Mouse (Mus musculus) ovary, postnatal 36 days (tissue): ENCODE data around the gene Prss37.

Experiments used
- DNase-seq: peaks from one replicate; pipeline ENCODE4 v3.0.0; 2022; ENCODE audit warnings: low spot score, mixed read lengths

Prss37 gene

GRCm38 (mm10) chr6:40519408-40519807 lies at the start of gene Prss37:
Gene Prss37 (minus strand): TSS chr6:40519508.
- no peak for DNase-seq

- DNase-seq = no peak
Measured at GRCm38 (mm10) chr6:40554950-40555349, 35.6 kb upstream of the Prss37 start, which contains the start of gene Olfr461. Gene Olfr461 (minus strand): TSS chr6:40555050.

GRCm38 (mm10) chr6:40544690-40545089 lies 25.4 kb upstream of the Prss37 start:
- DNase-seq = no peak

GRCm38 (mm10) chr6:40493229-40493628 lies 26.1 kb downstream of the Prss37 start, which contains the start of gene Tas2r108:
Gene Tas2r108 (plus strand): TSS chr6:40493529.
- DNase-seq = no peak

GRCm38 (mm10) chr6:40490933-40491332 lies 28.4 kb downstream of the Prss37 start, which contains the start of gene Tas2r137:
Gene Tas2r137 (plus strand): TSS chr6:40491233.
- DNase-seq = no peak

- DNase-seq = no peak
Measured at GRCm38 (mm10) chr6:40482318-40482717, 37.0 kb downstream of the Prss37 start.

- DNase-seq = no peak
Measured at GRCm38 (mm10) chr6:40479705-40480104, 39.6 kb downstream of the Prss37 start.

GRCm38 (mm10) chr6:40476132-40476531 lies 43.2 kb downstream of the Prss37 start:
- no peak for DNase-seq

- no peak for DNase-seq
Measured at GRCm38 (mm10) chr6:40471720-40472010, 47.6 kb downstream of the Prss37 start.

GRCm38 (mm10) chr6:40470916-40471719 lies 48.2 kb downstream of the Prss37 start, which contains the start of gene Ssbp1:
Gene Ssbp1 (plus strand): TSS chr6:40471352.
- peak; percentile 88 for DNase-seq

- no peak for DNase-seq
Measured at GRCm38 (mm10) chr6:40465710-40466109, 53.6 kb downstream of the Prss37 start.
